Mouse (Mus musculus): ENCODE results near the gene Gp9.

The Gp9 gene

GRCm38 (mm10) chr6:87809144-87809543 lies 31.3 kb downstream of the Gp9 start:
- no peak for DNase-seq (ENCODE audit: extremely low spot score, low spot score)

GRCm38 (mm10) chr6:87809651-87810161 lies 31.8 kb downstream of the Gp9 start:
- DNase-seq (ENCODE audit: extremely low spot score, low spot score) = no peak

GRCm38 (mm10) chr6:87810311-87810710 lies 32.4 kb downstream of the Gp9 start:
- no peak for DNase-seq (ENCODE audit: extremely low spot score, low spot score)

- peak; percentile 74 for DNase-seq (ENCODE audit: extremely low spot score, low spot score)
Measured at GRCm38 (mm10) chr6:87810713-87811669, 33.1 kb downstream of the Gp9 start.

- peak; percentile 88 for DNase-seq (ENCODE audit: extremely low spot score, low spot score)
Measured at GRCm38 (mm10) chr6:87811675-87812338, 33.9 kb downstream of the Gp9 start, which contains the start of gene Rab43. Gene Rab43, minus strand, starts transcription at chr6:87812164.

- no peak for DNase-seq (ENCODE audit: extremely low spot score, low spot score)
Measured at GRCm38 (mm10) chr6:87812656-87813055, 34.8 kb downstream of the Gp9 start.

GRCm38 (mm10) chr6:87814486-87814885 lies 36.6 kb downstream of the Gp9 start:
- no peak for DNase-seq (ENCODE audit: extremely low spot score, low spot score)

GRCm38 (mm10) chr6:87820366-87820765 lies 42.5 kb downstream of the Gp9 start:
- DNase-seq (ENCODE audit: extremely low spot score, low spot score) = no peak

All from neural tube, embryonic 10.5 days (tissue).